Mouse (Mus musculus): Measurements from ENCODE around the gene Slc16a10. TPM values are rescaled to one million over a fixed set of nuclear protein-coding genes. Genes with fewer than 3 reads are reported as not detected.

Gene Slc16a10
- polyA plus RNA-seq, 1 experiment from 2014 or later: 5.3 TPM

DNA sequence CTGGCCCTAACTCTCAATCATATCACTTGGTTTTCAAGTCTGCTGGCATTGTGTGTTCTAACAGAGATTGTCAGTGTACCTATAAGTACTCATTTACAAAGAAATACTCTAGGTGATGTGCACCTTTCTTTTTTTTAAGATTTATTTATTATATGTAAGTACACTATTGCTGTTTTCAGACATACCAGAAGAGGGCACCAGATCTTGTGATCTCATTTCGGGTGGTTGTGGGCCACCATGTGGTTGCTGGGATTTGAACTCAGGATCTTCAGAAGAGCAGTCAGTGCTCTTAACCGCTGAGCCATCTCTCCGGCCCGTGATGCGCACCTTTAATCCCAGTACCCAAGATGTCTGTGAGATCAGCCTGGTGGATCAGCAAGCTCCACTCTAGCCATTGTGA, 37.1 kb upstream of the Slc16a10 start:
- H3K27ac ChIP-seq (ENCODE audit: low read depth): no peak overlapping the region
- no peak overlapping the region for H3K4me2 ChIP-seq
- H3K4me1 ChIP-seq (ENCODE audit: insufficient read depth): no peaks in the 10 kb centered on the region
- DNase-seq (no peak), ATAC-seq (ENCODE audit: insufficient read depth) (no peak)
- H3K9me3 ChIP-seq (ENCODE audit: low read depth, low read length): no peaks in the 10 kb centered on the region
- no peaks in the 10 kb centered on the region for H3K36me3 ChIP-seq (ENCODE audit: insufficient read depth)
- WGBS: 93% methylated on average over 5 of the region's 5 CpGs
- no peaks in the 10 kb centered on the region for H3K27me3 ChIP-seq (ENCODE audit: insufficient read depth, low read length)
- TF ChIP-seq CTCF (IDR thresholded peaks at IDR 0.05; ENCODE audit: low read depth): no peak
- H3K4me3 ChIP-seq (ENCODE audit: low read depth, low read length): no peak overlapping the region
- no peak overlapping the region for H3K9ac ChIP-seq

- WGBS: 22% methylated on average over 6 of the region's 6 CpGs
- Histone ChIP-seq H3K4me2 (no peak overlapping the region), H3K9me3 (ENCODE audit: low read depth, low read length) (no peaks in the 10 kb centered on the region), H3K36me3 (ENCODE audit: insufficient read depth) (no peaks in the 10 kb centered on the region), H3K27ac (ENCODE audit: low read depth) (no peak overlapping the region), H3K27me3 (ENCODE audit: insufficient read depth, low read length) (no peaks in the 10 kb centered on the region), H3K9ac (no peak overlapping the region), H3K4me1 (ENCODE audit: insufficient read depth) (no peaks in the 10 kb centered on the region), H3K4me3 (ENCODE audit: low read depth, low read length) (no peak overlapping the region)
- ATAC-seq (ENCODE audit: insufficient read depth) (peak; percentile 74), DNase-seq (peak; percentile 70)
- no peak for TF ChIP-seq CTCF (IDR thresholded peaks at IDR 0.05; ENCODE audit: low read depth)
Measured at GRCm38 (mm10) chr10:40177323-40177962, 35.4 kb upstream of the Slc16a10 start.

DNA sequence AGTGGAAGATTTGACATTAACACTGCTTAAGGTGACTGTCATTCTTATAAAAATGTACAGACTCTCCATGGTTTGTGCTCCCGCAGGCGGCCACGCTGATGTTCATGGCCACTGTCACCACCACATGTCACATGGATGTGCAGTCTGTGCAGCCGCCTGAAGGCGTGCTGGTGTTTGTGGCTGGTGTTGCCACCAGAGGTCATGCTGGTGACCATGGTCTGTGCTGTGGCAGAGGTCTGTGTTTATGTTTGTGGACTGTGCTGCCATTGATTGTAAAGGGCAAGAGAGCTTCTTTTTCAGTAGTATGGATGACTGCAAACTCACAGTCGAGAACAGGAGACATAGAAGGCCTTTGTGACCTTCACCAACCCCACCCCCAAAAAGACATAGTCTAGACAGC, 30.1 kb upstream of the Slc16a10 start:
- Histone ChIP-seq H3K27ac (ENCODE audit: low read depth) (no peak overlapping the region), H3K27me3 (ENCODE audit: insufficient read depth, low read length) (no peaks in the 10 kb centered on the region), H3K9me3 (ENCODE audit: low read depth, low read length) (no peaks in the 10 kb centered on the region), H3K4me3 (ENCODE audit: low read depth, low read length) (no peak overlapping the region), H3K9ac (no peak overlapping the region), H3K4me1 (ENCODE audit: insufficient read depth) (no peaks in the 10 kb centered on the region), H3K4me2 (no peak overlapping the region), H3K36me3 (ENCODE audit: insufficient read depth) (no peaks in the 10 kb centered on the region)
- WGBS: 79% methylated on average over 6 of the region's 6 CpGs
- ATAC-seq (ENCODE audit: insufficient read depth): no peak
- TF ChIP-seq CTCF (IDR thresholded peaks at IDR 0.05; ENCODE audit: low read depth): no peak
- no peak for DNase-seq

GRCm38 (mm10) chr10:40171211-40171610, 29.2 kb upstream of the Slc16a10 start:
- no peak overlapping the region for H3K4me2 ChIP-seq
- H3K36me3 ChIP-seq (ENCODE audit: insufficient read depth): no peaks in the 10 kb centered on the region
- no peaks in the 10 kb centered on the region for H3K27me3 ChIP-seq (ENCODE audit: insufficient read depth, low read length)
- no peak overlapping the region for H3K27ac ChIP-seq (ENCODE audit: low read depth)
- no peak overlapping the region for H3K9ac ChIP-seq
- H3K4me3 ChIP-seq (ENCODE audit: low read depth, low read length): no peak overlapping the region
- 53% methylated on average over 8 of the region's 8 CpGs for WGBS
- ATAC-seq (ENCODE audit: insufficient read depth) (no peak), DNase-seq (no peak)
- H3K4me1 ChIP-seq (ENCODE audit: insufficient read depth): no peaks in the 10 kb centered on the region
- no peaks in the 10 kb centered on the region for H3K9me3 ChIP-seq (ENCODE audit: low read depth, low read length)
- TF ChIP-seq CTCF (IDR thresholded peaks at IDR 0.05; ENCODE audit: low read depth): no peak

DNA sequence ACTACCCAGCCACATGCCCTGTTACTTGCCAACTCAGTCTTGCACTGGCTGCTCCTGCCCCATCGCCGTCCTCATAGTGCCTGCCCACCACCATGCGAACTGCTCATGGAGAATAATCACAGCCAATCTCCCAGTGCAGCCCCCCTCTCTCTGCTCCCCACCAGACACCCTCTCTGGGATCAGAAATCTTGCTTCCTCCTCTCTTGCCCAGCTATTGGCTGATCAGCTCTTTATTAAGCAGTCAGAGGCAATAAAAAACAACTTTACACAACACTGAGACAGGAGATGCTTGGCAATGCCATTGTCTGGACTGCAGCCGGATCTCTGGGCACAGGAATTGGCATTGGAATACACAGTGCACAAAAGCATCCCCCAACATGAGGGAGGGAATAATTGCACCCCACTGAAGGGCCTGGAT, 28.1 kb upstream of the Slc16a10 start:
- Histone ChIP-seq H3K27me3 (ENCODE audit: insufficient read depth, low read length) (no peaks in the 10 kb centered on the region), H3K4me1 (ENCODE audit: insufficient read depth) (no peaks in the 10 kb centered on the region), H3K4me2 (no peak overlapping the region), H3K9ac (no peak overlapping the region), H3K9me3 (ENCODE audit: low read depth, low read length) (no peaks in the 10 kb centered on the region), H3K27ac (ENCODE audit: low read depth) (no peak overlapping the region), H3K36me3 (ENCODE audit: insufficient read depth) (no peaks in the 10 kb centered on the region), H3K4me3 (ENCODE audit: low read depth, low read length) (no peak overlapping the region)
- DNase-seq (no peak), ATAC-seq (ENCODE audit: insufficient read depth) (no peak)
- 86% methylated on average over 4 of the region's 4 CpGs for WGBS
- TF ChIP-seq CTCF (IDR thresholded peaks at IDR 0.05; ENCODE audit: low read depth): no peak

- ATAC-seq (ENCODE audit: insufficient read depth) (no peak), DNase-seq (no peak)
- Histone ChIP-seq H3K36me3 (ENCODE audit: insufficient read depth) (no peaks in the 10 kb centered on the region), H3K9ac (no peak overlapping the region), H3K27ac (ENCODE audit: low read depth) (no peak overlapping the region), H3K4me3 (ENCODE audit: low read depth, low read length) (no peak overlapping the region), H3K4me2 (no peak overlapping the region), H3K9me3 (ENCODE audit: low read depth, low read length) (no peaks in the 10 kb centered on the region), H3K27me3 (ENCODE audit: insufficient read depth, low read length) (no peaks in the 10 kb centered on the region), H3K4me1 (ENCODE audit: insufficient read depth) (no peaks in the 10 kb centered on the region)
- 81% methylated on average over 10 of the region's 10 CpGs for WGBS
- no peak for TF ChIP-seq CTCF (IDR thresholded peaks at IDR 0.05; ENCODE audit: low read depth)
Measured at GRCm38 (mm10) chr10:40169566-40169965, 27.5 kb upstream of the Slc16a10 start.

- Histone ChIP-seq H3K9me3 (ENCODE audit: low read depth, low read length) (no peaks in the 10 kb centered on the region), H3K4me3 (ENCODE audit: low read depth, low read length) (no peak overlapping the region), H3K4me2 (no peak overlapping the region), H3K4me1 (ENCODE audit: insufficient read depth) (no peaks in the 10 kb centered on the region), H3K36me3 (ENCODE audit: insufficient read depth) (no peaks in the 10 kb centered on the region), H3K9ac (no peak overlapping the region), H3K27ac (ENCODE audit: low read depth) (no peak overlapping the region), H3K27me3 (ENCODE audit: insufficient read depth, low read length) (no peaks in the 10 kb centered on the region)
- 77% methylated on average over 7 of the region's 7 CpGs for WGBS
- no peak for DNase-seq
- ATAC-seq (ENCODE audit: insufficient read depth): no peak
- TF ChIP-seq CTCF (IDR thresholded peaks at IDR 0.05; ENCODE audit: low read depth): no peak
Measured at GRCm38 (mm10) chr10:40169088-40169487, 27.0 kb upstream of the Slc16a10 start.
